Mouse (Mus musculus) heart, adult 2 months (tissue): ENCODE measurements at regions not wholly inside any gene's neighbourhood (a gene's known extent, or its start where the extent isn't known, plus 50 kb on each side); places are given as distances from the start of the nearest gene placed in this dataset.

Experiments used
- CTCF ChIP-seq: fragments of 200-600 bp; IDR thresholded peaks from 2 replicates; pipeline ENCODE4 v1.8.1; 2022; ENCODE audit warnings: antibody characterized with exemption, mild to moderate bottlenecking, moderate library complexity
- POLR2A ChIP-seq: fragments of 200-500 bp; IDR thresholded peaks from 2 replicates; pipeline ENCODE4 v1.6.1; 2011; ENCODE audit warnings: mild to moderate bottlenecking, low read depth, low read length, control low read depth; ENCODE audit not compliant: insufficient read depth

DNA sequence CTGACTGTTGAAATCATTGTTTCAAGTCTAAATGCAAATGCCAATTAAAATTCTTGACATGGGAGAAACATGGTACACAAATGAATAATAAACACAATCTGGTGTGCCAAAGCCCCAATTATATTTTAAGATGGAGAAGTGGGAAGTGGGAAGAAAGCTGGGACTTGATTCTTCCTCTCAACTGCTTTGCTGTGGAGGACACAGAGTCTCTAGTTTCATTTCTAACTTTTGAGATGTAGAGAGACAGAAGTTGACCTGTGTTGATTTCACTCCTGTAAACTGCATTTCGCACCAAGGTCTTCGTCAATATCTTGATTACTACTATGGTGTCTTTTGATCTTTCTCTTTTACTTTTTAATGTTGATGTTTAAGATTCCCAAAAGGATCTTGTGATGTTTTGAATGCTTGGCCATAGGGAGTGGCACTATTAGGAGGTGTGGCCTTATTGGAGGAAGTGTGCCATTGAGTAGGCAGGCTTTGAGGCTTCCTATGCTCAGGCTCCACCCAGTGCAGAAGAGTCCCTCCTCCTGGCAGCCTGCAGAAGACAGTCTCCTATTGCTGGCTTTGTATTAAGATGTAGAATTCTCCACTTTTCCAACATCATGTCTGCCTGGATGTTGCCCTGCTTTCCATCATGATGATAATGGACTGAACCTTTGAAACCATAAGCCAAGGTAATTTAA lies 447.4 kb upstream of the Zfp462 start:
- TF ChIP-seq CTCF: no peak
- no peak for TF ChIP-seq POLR2A
